Mouse (Mus musculus) forebrain, embryonic 16.5 days (tissue): ENCODE results near the gene Mbd6. TPM values are rescaled to one million over a fixed set of nuclear protein-coding genes. Genes with fewer than 3 reads are reported as not detected.

Experiments
- ATAC-seq: fragments of 200-750 bp; cut with Nextera tagmentation; 2 replicates; pipeline ENCODE4 v1.8.0; 2017; ENCODE audit warnings: mild to moderate bottlenecking, moderate library complexity
- H3K27ac ChIP-seq: fragments of 300-500 bp; sonication (generic); 2 replicates; pipeline ENCODE4 v1.5.1; 2014; ENCODE audit warnings: low read length, control low read depth
- H3K27me3 ChIP-seq: fragments of 300-500 bp; sonication (generic); replicated peaks from 2 replicates; pipeline ENCODE4 v1.6.1; 2014; ENCODE audit warnings: low read length; ENCODE audit not compliant: control insufficient read depth, insufficient read depth
- H3K36me3 ChIP-seq: fragments of 300-500 bp; sonication (generic); 2 replicates; pipeline ENCODE4 v1.6.1; 2014; ENCODE audit not compliant: control insufficient read depth, insufficient read depth
- H3K4me1 ChIP-seq: fragments of 300-500 bp; sonication (generic); replicated peaks from 2 replicates; pipeline ENCODE4 v1.6.1; 2014; ENCODE audit warnings: low read length; ENCODE audit not compliant: control insufficient read depth, insufficient read depth
- H3K4me2 ChIP-seq: fragments of 300-500 bp; sonication (generic); 2 replicates; pipeline ENCODE4 v1.6.1; 2014; ENCODE audit warnings: mild to moderate bottlenecking, low read length, control low read depth
- H3K4me3 ChIP-seq: fragments of 300-500 bp; sonication (generic); replicated peaks from 2 replicates; pipeline ENCODE4 v1.5.1; 2014; ENCODE audit warnings: mild to moderate bottlenecking, low read length, control low read depth
- H3K9ac ChIP-seq: fragments of 300-500 bp; sonication (generic); replicated peaks from 2 replicates; pipeline ENCODE4 v1.6.1; 2014; ENCODE audit warnings: low read depth, low read length, control low read depth
- H3K9me3 ChIP-seq: fragments of 300-500 bp; sonication (generic); 2 replicates; pipeline ENCODE4 v1.6.1; 2016; ENCODE audit warnings: low read length; ENCODE audit not compliant: control insufficient read depth
- WGBS: fragments of 180-500 bp; shearing (Covaris S2); extraction: QIAGEN DNeasy Blood & Tissue Kit; methylation state at CpG from one replicate; pipeline ENCODE4 v1.1.7; 2014; 5-methylcytosine and 5-hydroxymethylcytosine counted together
- polyA plus RNA-seq: library from polyadenylated mRNA; unstranded; fragments of >200 nt; fragmentation: Nextera tagmentation; extraction: Ambion mirVana; gene quantifications from 2 replicates; pipeline ENCODE4 v1.2.1, GENCODE M21; 2015

The Mbd6 gene
- polyA plus RNA-seq, 1 experiment from 2014 or later, result 15.3 TPM

GRCm38 (mm10) chr10:127300361-127300760 is 11.5 kb upstream of the Mbd6 start:
- ATAC-seq, result no peak
- no peak overlapping the region for H3K9ac ChIP-seq
- peaks cover 59% of the 10 kb centered on the region for H3K36me3 ChIP-seq
- no peak overlapping the region for H3K4me2 ChIP-seq
- H3K4me1 ChIP-seq, result no peaks in the 10 kb centered on the region
- H3K27me3 ChIP-seq, result no peaks in the 10 kb centered on the region
- H3K4me3 ChIP-seq, result no peak overlapping the region
- H3K9me3 ChIP-seq, result no peaks in the 10 kb centered on the region
- H3K27ac ChIP-seq, result no peak overlapping the region
- WGBS, result 95% methylated on average over 6 of the region's 6 CpGs

GRCm38 (mm10) chr10:127297015-127297871 is 8.4 kb upstream of the Mbd6 start:
- WGBS, result 89% methylated on average over 16 of the region's 16 CpGs
- Histone ChIP-seq H3K36me3 (peaks cover 39% of the 10 kb centered on the region), H3K27me3 (no peaks in the 10 kb centered on the region), H3K4me3 (no peak overlapping the region), H3K4me2 (no peak overlapping the region), H3K4me1 (peaks cover 3% of the 10 kb centered on the region), H3K27ac (no peak overlapping the region), H3K9ac (no peak overlapping the region), H3K9me3 (no peaks in the 10 kb centered on the region)
- ATAC-seq, result no peak

- H3K4me1 ChIP-seq, result peaks cover 14% of the 10 kb centered on the region
- WGBS, result 94% methylated on average over 24 of the region's 24 CpGs
These were observed 7.4 kb upstream of the Mbd6 start for GRCm38 (mm10) chr10:127295986-127296794.

GRCm38 (mm10) chr10:127294895-127295510 is 6.2 kb upstream of the Mbd6 start:
- H3K4me1 ChIP-seq, result peaks cover 17% of the 10 kb centered on the region
- WGBS, result 94% methylated on average over 10 of the region's 10 CpGs
- ATAC-seq, result no peak

More at GRCm38 (mm10) chr10:127295986-127296794, 7.4 kb upstream of the Mbd6 start:
- Histone ChIP-seq H3K4me3 (no peak overlapping the region), H3K36me3 (peaks cover 31% of the 10 kb centered on the region), H3K27ac (no peak overlapping the region), H3K9me3 (no peaks in the 10 kb centered on the region), H3K27me3 (no peaks in the 10 kb centered on the region), H3K9ac (no peak overlapping the region), H3K4me2 (no peak overlapping the region)
- ATAC-seq, result no peak

GRCm38 (mm10) chr10:127293590-127294113 is 4.8 kb upstream of the Mbd6 start:
- peaks cover 16% of the 10 kb centered on the region for H3K36me3 ChIP-seq
- no peak overlapping the region for H3K4me3 ChIP-seq
- H3K4me1 ChIP-seq, result peaks cover 25% of the 10 kb centered on the region
- no peak for ATAC-seq
- H3K27me3 ChIP-seq, result no peaks in the 10 kb centered on the region
- no peak overlapping the region for H3K27ac ChIP-seq
- no peak overlapping the region for H3K4me2 ChIP-seq
- no peak overlapping the region for H3K9ac ChIP-seq
- 85% methylated on average over 3 of the region's 3 CpGs for WGBS
- H3K9me3 ChIP-seq, result no peaks in the 10 kb centered on the region

More at GRCm38 (mm10) chr10:127294895-127295510, 6.2 kb upstream of the Mbd6 start:
- Histone ChIP-seq H3K9me3 (no peaks in the 10 kb centered on the region), H3K27me3 (no peaks in the 10 kb centered on the region), H3K9ac (no peak overlapping the region), H3K27ac (no peak overlapping the region), H3K36me3 (peaks cover 22% of the 10 kb centered on the region), H3K4me2 (no peak overlapping the region), H3K4me3 (no peak overlapping the region)

GRCm38 (mm10) chr10:127292987-127293538 is 4.2 kb upstream of the Mbd6 start:
- H3K4me3 ChIP-seq, result no peak overlapping the region
- ATAC-seq, result no peak
- peaks cover 16% of the 10 kb centered on the region for H3K36me3 ChIP-seq
- H3K27me3 ChIP-seq, result no peaks in the 10 kb centered on the region
- no peaks in the 10 kb centered on the region for H3K9me3 ChIP-seq
- no peak overlapping the region for H3K27ac ChIP-seq
- no peak overlapping the region for H3K4me2 ChIP-seq
- peaks cover 27% of the 10 kb centered on the region for H3K4me1 ChIP-seq
- H3K9ac ChIP-seq, result no peak overlapping the region
- WGBS, result 86% methylated on average over 6 of the region's 6 CpGs

GRCm38 (mm10) chr10:127291881-127292638 is 3.2 kb upstream of the Mbd6 start:
- peak overlapping the region; percentile 62 for H3K9ac ChIP-seq
- no peak overlapping the region for H3K27ac ChIP-seq
- peaks cover 37% of the 10 kb centered on the region for H3K4me1 ChIP-seq
- no peaks in the 10 kb centered on the region for H3K27me3 ChIP-seq
- WGBS, result 49% methylated on average over 5 of the region's 5 CpGs
- H3K36me3 ChIP-seq, result peaks cover 16% of the 10 kb centered on the region
- H3K9me3 ChIP-seq, result no peaks in the 10 kb centered on the region
- peak overlapping the region; percentile 72 for H3K4me2 ChIP-seq
- H3K4me3 ChIP-seq, result peak overlapping the region; percentile 61
- no peak for ATAC-seq
